Mouse (Mus musculus) lung, postnatal 0 days (tissue): Measurements from ENCODE around the gene Nell1.

ENCODE experiments used
- CTCF ChIP-seq: IDR thresholded peaks from 2 replicates; pipeline ENCODE4 v1.5.1; 2016; ENCODE audit warnings: antibody characterized with exemption, mild to moderate bottlenecking
- EP300 ChIP-seq: IDR thresholded peaks from 2 replicates; pipeline ENCODE4 v1.6.1; 2016; ENCODE audit warnings: antibody characterized with exemption, mild to moderate bottlenecking, control low read depth

DNA sequence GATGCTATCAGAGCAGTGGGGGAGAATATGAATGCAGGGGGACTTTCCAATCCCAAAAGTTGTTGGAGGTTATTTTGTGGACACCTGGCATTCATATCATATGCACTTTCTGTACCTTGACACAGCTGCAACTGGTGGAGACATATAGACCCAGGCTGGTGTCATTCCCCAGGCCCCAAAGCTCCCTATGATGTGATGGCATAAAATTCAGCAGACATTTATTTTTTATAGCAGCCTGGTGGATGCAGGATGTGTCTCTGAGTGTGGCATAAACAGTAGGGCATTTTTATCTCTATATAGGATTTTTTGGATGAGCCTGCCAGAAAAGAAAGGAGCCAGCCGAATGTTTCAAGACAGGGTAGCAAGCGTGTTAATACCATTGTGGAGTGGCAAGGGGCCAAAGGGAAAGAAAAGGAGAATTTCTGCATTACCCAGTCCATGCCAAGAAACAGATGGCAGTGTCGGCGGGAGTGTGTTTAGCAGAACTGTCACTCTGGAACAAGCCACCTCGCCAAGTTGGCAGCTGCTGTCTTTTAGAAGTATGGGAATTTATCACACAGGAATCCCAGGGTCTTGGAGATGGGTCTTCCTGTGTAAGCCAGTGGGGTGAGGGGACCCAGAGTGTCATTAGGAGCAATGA lies 267.1 kb downstream of the Nell1 start:
- no peak for TF ChIP-seq EP300
- no peak for TF ChIP-seq CTCF
